Mouse (Mus musculus): ENCODE measurements around the gene 1520401A03Rik.

DNA sequence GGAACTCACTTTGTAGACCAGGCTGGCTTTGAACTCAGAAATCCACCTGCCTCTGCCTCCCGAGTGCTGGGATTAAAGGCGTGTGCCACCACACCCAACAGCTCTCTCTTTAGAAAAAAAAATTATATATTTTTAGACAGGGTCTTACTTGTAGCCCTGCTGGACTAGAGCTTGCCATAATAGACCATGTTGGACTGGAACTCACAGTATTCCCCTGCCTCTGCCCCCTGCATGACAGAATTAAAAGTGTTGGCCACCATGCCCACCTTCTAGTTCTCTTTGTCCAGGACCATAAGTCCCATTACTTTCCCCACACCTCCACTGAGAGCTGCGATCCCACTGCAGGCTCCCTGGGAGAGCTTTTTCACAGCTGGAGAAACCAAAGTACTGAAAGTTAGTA, 24.9 kb upstream of the 1520401A03Rik start:
- TF ChIP-seq GATA1 (IDR thresholded peaks at IDR 0.05; ENCODE audit: borderline replicate concordance, low read length) (no peak), FLI1 (IDR thresholded peaks at IDR 0.05; ENCODE audit: low read length) (no peak)

All from megakaryocyte, embryonic 14.5 days (primary cell).